Mouse (Mus musculus) colon, adult 2 months (tissue): ENCODE results near the gene Gm6902. TPM values are rescaled to one million over a fixed set of nuclear protein-coding genes. Genes with fewer than 3 reads are reported as not detected.

Experiments
- polyA plus RNA-seq: library from polyadenylated mRNA; depleted of rRNA; stranded (reverse); fragments of >200 nt; gene quantifications from 2 replicates; pipeline ENCODE4 v1.2.3, GENCODE M21; 2012; rRNA removed

Gm6902 gene
- not detected in 2 replicates for polyA plus RNA-seq

GRCm38 (mm10) chr7:23278800-23279199 lies at the start of gene Gm6902:
Gene Gm6902, minus strand, starts transcription at chr7:23278900.

DNA sequence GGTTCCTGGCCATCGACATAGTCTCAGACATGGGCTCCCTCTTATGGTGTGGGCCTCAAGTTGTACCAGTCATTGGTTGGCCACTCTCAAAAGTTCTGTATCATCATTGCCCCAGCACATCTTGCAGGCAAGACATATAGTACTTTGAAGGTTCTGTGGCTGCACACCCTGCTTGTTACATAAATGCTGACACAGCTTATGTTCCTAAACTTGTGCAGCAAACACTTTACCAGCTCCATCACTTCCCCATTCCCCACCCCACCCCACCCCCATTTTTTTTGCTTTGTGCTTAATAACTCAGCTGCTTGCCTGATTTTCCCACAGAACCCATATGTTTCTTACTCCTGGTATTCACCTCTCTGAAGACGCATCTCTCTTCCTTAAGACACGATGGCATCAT lies 22.2 kb upstream of the Gm6902 start, which contains the start of gene Nlrp4e:
TSS of gene Nlrp4e (plus strand) at position 301 of the 400 bp plus-strand sequence.

GRCm38 (mm10) chr7:23251582-23251981 lies 27.1 kb downstream of the Gm6902 start, which contains the start of gene Vmn1r166:
Gene Vmn1r166, minus strand, starts transcription at chr7:23251682.

Other genes starting within 250 kb of the Gm6902 start
- gene Vmn1r163, start 223.4 kb downstream of the Gm6902 start, polyA plus RNA-seq, result not detected in 2 replicates
- not detected in 2 replicates for gene Gm8720, start 211.4 kb downstream of the Gm6902 start, polyA plus RNA-seq
- gene Gm10662, start 134.4 kb downstream of the Gm6902 start, polyA plus RNA-seq, result not detected in 2 replicates
- gene Vmn1r165, start 61.6 kb downstream of the Gm6902 start, polyA plus RNA-seq, result not detected in 2 replicates
- gene Vmn1r166, start 27.2 kb downstream of the Gm6902 start, polyA plus RNA-seq, result not detected in 2 replicates
- not detected in 2 replicates for gene Nlrp4e, start 22.3 kb upstream of the Gm6902 start, polyA plus RNA-seq
- gene Nlrp5, start 107.0 kb upstream of the Gm6902 start, polyA plus RNA-seq, result not detected in 2 replicates
- gene Vmn1r167, start 228.3 kb upstream of the Gm6902 start, polyA plus RNA-seq, result not detected in 2 replicates